Mouse (Mus musculus) thymus, adult 2 months (tissue): ENCODE measurements around the gene Erf. TPM values are rescaled to one million over a fixed set of nuclear protein-coding genes. Genes with fewer than 3 reads are reported as not detected.

Experiments
- DNase-seq: peaks from one replicate; pipeline ENCODE4 v3.0.0; 2021
- H3K27ac ChIP-seq: fragments of 200-500 bp; 2 replicates; pipeline ENCODE4 v1.5.1; 2012; ENCODE audit warnings: low read length, control low read depth; ENCODE audit not compliant: control insufficient read depth, insufficient read depth
- H3K27me3 ChIP-seq: fragments of 200-500 bp; 2 replicates; pipeline ENCODE4 v1.6.1; 2012; ENCODE audit warnings: mild to moderate bottlenecking, low read length, moderate library complexity, mixed read lengths; ENCODE audit not compliant: control insufficient read depth, insufficient read depth
- H3K36me3 ChIP-seq: fragments of 200-500 bp; 2 replicates; pipeline ENCODE4 v1.6.1; 2012; ENCODE audit warnings: mild to moderate bottlenecking, low read length, moderate library complexity; ENCODE audit not compliant: control insufficient read depth, insufficient read depth
- H3K4me1 ChIP-seq: fragments of 200-500 bp; replicated peaks from 2 replicates; pipeline ENCODE4 v1.6.1; 2012; ENCODE audit warnings: low read length; ENCODE audit not compliant: control insufficient read depth, insufficient read depth
- H3K4me3 ChIP-seq: fragments of 200-500 bp; 2 replicates; pipeline ENCODE4 v1.5.1; 2012; ENCODE audit warnings: mild to moderate bottlenecking, low read length, control low read depth, moderate library complexity; ENCODE audit not compliant: control insufficient read depth, insufficient read depth
- CTCF ChIP-seq: fragments of 200-500 bp; IDR thresholded peaks from 2 replicates; pipeline ENCODE4 v1.5.1; 2012; ENCODE audit warnings: mild to moderate bottlenecking, control low read depth, low read length, moderate library complexity, borderline replicate concordance; ENCODE audit not compliant: control insufficient read depth, poor library complexity, insufficient read depth; ENCODE audit errors: extremely low read depth
- POLR2A ChIP-seq: fragments of 200-500 bp; IDR thresholded peaks from 2 replicates; pipeline ENCODE4 v1.6.1; 2012; ENCODE audit warnings: mild to moderate bottlenecking, low read length, control low read depth, moderate library complexity; ENCODE audit not compliant: control insufficient read depth, poor library complexity, insufficient read depth; ENCODE audit errors: extremely low read depth
- WGBS: fragments of 180-500 bp; shearing (Covaris S2); methylation state at CpG from one replicate; pipeline ENCODE4 v1.1.7; 2018; 5-methylcytosine and 5-hydroxymethylcytosine counted together
- polyA plus RNA-seq: library from polyadenylated mRNA; depleted of rRNA; stranded (reverse); fragments of >200 nt; gene quantifications from 2 replicates; pipeline ENCODE4 v1.2.3, GENCODE M21; 2012

Erf gene
- polyA plus RNA-seq, 1 experiment = 59.4 TPM

DNA sequence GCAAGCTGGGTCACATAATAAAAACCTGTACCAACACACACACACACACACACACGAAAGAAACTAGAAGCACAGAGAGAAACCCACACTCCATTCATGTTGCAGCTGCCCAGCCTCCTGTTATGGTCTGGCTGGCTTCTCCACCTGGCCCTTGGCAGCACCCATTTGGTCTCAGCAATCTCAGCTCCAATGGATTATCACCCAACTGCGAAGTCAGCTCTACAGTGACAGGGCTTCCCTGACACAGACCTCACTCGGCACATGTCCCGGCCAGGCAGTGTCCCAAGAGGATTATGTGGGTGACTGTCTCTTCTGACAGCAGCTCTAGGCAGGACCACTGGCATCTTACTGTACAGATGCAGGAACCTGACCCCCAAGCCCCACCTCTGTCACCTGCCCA lies 40.1 kb downstream of the Erf start:
- DNase-seq = no peak
- Histone ChIP-seq H3K27ac (no peak overlapping the region), H3K4me3 (no peak overlapping the region), H3K36me3 (peaks cover 8% of the 10 kb centered on the region), H3K4me1 (peaks cover 46% of the 10 kb centered on the region), H3K27me3 (no peaks in the 10 kb centered on the region)
- WGBS = 91% methylated on average over 4 of the region's 4 CpGs
- TF ChIP-seq CTCF = no peak
- no peak for TF ChIP-seq POLR2A

DNA sequence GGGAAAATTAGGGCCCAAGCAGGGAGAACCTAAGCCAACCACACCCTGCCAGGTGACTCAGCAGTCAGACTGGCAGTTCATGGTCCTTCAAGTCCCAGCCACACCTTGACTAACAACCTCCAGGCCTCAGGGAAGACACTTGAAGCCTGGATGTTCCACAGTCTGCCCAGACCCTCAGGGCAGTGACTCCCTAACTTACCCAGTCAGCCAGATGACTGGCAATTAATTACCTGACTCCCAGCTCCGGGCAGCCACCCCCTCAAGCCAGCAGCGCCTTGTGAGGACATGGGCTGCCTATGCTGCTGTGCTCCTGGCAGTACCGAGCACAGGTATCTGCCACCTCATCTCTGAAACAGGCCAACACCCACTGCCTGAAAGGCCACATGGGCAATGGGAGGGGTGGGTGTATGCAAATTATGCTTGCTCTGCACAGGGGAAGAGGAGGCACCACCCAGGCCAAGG lies 41.4 kb downstream of the Erf start:
- Histone ChIP-seq H3K4me3 (no peak overlapping the region), H3K36me3 (peaks cover 8% of the 10 kb centered on the region), H3K27ac (no peak overlapping the region), H3K4me1 (peaks cover 57% of the 10 kb centered on the region), H3K27me3 (no peaks in the 10 kb centered on the region)
- no peak for DNase-seq
- 90% methylated on average over 3 of the region's 3 CpGs for WGBS
- TF ChIP-seq POLR2A (no peak), CTCF (no peak)

DNA sequence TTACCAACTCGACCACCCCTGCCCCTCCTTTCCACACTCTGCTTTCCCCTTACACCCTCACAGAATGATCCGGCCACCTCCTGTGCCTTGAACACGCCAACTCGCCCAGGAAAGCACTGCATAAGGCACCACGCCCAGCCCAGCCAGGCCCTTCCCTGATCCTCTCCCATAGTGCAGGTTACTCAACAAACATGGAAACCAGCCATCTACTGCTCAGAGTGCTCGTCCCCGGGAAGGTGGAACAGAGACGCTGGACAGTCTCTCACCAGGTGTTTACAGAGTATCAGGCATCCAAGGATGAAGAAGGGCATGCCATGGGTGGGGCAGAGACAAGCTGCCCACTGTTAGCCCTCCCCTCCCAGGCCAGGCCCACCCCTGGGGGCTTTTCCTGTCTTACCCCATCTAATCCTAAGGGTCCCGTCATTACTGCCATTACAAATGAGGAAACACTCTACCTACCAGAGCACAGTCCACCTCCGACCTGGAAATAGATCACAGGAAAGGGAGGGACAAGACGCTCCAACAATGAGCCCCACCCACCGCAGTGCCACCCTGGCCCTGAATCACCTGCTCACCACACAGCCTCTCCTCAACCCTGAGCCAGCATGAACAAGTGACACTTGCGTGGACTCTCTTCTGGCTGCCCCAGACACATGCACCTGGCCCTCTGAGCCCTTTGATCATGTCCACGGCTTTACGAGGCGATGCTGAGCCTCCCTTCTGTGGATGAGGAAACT lies 44.3 kb downstream of the Erf start:
- H3K4me1 ChIP-seq = peaks cover 52% of the 10 kb centered on the region
- DNase-seq = no peak
- peak overlapping the region; percentile 83 for H3K27ac ChIP-seq
- peaks cover 20% of the 10 kb centered on the region for H3K36me3 ChIP-seq
- TF ChIP-seq CTCF = no peak
- TF ChIP-seq POLR2A = no peak
- H3K4me3 ChIP-seq = peak overlapping the region; percentile 25; the same call in 1 of the 2 replicates
- WGBS = 77% methylated on average over 16 of the region's 16 CpGs
- H3K27me3 ChIP-seq = no peaks in the 10 kb centered on the region

DNA sequence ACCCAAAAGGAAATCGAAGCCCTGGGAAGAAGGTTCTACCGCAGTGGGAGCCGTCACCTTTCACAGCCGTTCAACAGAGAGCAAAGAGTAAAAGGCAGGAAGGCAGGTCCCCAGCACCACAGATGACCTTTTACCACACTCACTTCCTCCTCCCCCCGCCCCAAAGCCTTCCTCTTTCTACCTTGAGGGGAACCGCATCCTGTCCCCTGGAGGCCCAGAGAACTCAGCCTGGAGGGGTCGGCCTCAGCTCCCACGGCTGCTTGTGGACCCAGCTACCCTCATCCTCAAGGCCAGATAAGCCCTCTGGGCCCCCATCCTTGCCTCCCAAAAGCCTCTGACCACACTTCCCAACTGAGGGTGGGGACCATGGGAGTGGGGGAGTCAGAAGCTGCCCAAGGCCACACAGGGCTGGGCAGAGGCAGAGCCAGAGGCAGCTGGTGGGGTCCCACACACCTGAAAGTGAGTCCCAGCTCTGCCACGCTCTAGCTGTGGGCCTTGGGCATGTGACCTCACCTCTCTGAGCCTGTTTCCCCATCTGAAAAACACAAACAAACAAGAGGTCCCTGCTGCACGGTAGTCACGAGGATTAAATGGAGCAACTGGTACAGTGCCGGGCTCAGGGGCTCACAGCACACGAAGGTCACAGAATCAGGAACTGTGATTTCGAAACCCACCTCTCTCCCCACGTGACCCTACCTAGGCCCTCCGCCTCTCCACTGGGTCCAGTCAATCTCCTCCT lies 45.0 kb downstream of the Erf start:
- H3K27ac ChIP-seq = peak overlapping the region; percentile 83
- H3K4me1 ChIP-seq = peaks cover 50% of the 10 kb centered on the region
- TF ChIP-seq POLR2A (no peak), CTCF (no peak)
- H3K36me3 ChIP-seq = peaks cover 15% of the 10 kb centered on the region
- peak; percentile 80 for DNase-seq
- 11% methylated on average over 16 of the region's 16 CpGs for WGBS
- peak overlapping the region; percentile 25 for H3K4me3 ChIP-seq
- H3K27me3 ChIP-seq = no peaks in the 10 kb centered on the region

DNA sequence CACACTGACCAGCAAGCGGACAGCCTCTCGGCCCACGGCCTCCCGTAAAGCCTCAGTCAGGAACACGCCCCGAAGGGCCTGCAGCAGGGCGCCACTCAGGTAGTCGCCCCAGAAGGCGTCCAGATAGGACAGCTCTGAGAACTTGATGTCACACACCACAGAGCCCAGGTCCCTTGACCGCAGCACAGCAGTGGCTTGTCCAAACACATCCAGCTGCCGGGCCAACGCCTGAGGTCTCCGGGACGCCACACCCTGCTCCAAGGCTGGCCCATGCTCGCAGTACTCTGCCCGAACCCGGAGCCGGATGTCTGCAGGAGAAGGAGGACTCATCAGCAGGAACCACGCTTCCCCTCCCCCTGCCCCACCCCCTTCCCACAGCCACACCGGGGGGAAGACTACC lies 46.9 kb downstream of the Erf start:
- H3K4me1 ChIP-seq = peaks cover 44% of the 10 kb centered on the region
- 67% methylated on average over 20 of the region's 20 CpGs for WGBS
- no peaks in the 10 kb centered on the region for H3K27me3 ChIP-seq
- H3K4me3 ChIP-seq = no peak overlapping the region
- H3K36me3 ChIP-seq = peaks cover 12% of the 10 kb centered on the region
- DNase-seq = no peak
- TF ChIP-seq POLR2A (no peak), CTCF (no peak)
- H3K27ac ChIP-seq = no peak overlapping the region

DNA sequence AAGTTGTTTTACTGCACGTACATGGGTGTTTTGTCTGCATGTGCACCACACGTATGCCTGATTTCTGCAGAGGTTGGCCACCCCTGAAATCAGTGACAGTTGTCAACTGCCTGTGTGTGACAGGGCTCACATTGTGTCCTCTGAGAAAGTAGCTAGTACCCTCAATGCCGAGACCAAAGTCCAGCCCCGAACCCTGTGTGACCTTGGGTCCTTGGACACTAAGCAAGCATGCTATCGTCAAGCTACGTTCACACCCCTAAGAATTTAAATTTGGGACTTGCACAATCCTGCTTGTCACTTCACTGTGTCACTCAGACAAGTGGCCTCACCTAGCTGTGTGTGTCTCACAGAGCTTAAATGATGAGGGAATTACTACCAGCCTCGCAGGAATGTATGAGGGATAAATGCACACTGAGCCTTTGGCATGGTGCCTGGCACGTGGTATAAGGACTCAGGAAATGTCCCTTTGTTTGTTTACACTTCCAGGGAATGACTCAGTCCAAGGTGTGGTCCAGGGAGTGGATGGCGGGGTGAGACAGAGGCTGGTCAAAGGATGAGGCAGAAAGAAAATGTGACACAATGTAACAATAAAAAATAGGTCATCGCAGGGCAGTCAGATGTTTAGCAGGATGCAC lies 53.1 kb downstream of the Erf start:
- TF ChIP-seq POLR2A = no peak
- Histone ChIP-seq H3K4me3 (no peak overlapping the region), H3K27me3 (no peaks in the 10 kb centered on the region), H3K36me3 (peaks cover 1% of the 10 kb centered on the region), H3K27ac (no peak overlapping the region), H3K4me1 (peaks cover 5% of the 10 kb centered on the region; the same call in 1 of the 2 replicates)
- DNase-seq = no peak
- 91% methylated on average over 10 of the region's 10 CpGs for WGBS
